Mouse (Mus musculus) hindbrain, embryonic 10.5 days (tissue): Measurements from ENCODE around the gene Vegfd. TPM values are rescaled to one million over a fixed set of nuclear protein-coding genes. Genes with fewer than 3 reads are reported as not detected.

Experiments
- DNase-seq: peaks from one replicate; pipeline ENCODE4 v3.0.0-alpha.2; 2017; ENCODE audit warnings: low spot score
- H3K27ac ChIP-seq: fragments of 300-500 bp; sonication (generic); 2 replicates; pipeline ENCODE4 v1.5.1; 2016; ENCODE audit warnings: mild to moderate bottlenecking, moderate library complexity
- H3K27me3 ChIP-seq: fragments of 300-500 bp; sonication (generic); 2 replicates; pipeline ENCODE4 v1.6.1; 2016; ENCODE audit warnings: mild to moderate bottlenecking; ENCODE audit not compliant: poor library complexity, insufficient read depth, severe bottlenecking
- H3K36me3 ChIP-seq: fragments of 300-500 bp; sonication (generic); 2 replicates; pipeline ENCODE4 v1.6.1; 2016; ENCODE audit warnings: mild to moderate bottlenecking, moderate library complexity
- H3K4me1 ChIP-seq: fragments of 300-500 bp; sonication (generic); replicated peaks from 2 replicates; pipeline ENCODE4 v1.6.1; 2016; ENCODE audit warnings: mild to moderate bottlenecking
- H3K4me3 ChIP-seq: fragments of 300-500 bp; sonication (generic); 2 replicates; pipeline ENCODE4 v1.5.1; 2016; ENCODE audit warnings: mild to moderate bottlenecking, moderate library complexity
- H3K9me3 ChIP-seq: fragments of 300-500 bp; sonication (generic); 2 replicates; pipeline ENCODE4 v1.6.1; 2016; ENCODE audit warnings: mild to moderate bottlenecking, moderate library complexity
- WGBS: fragments of 180-500 bp; shearing (Covaris S2); methylation state at CpG from one replicate; pipeline ENCODE4 v1.1.7; 2016; 5-methylcytosine and 5-hydroxymethylcytosine counted together
- polyA plus RNA-seq: library from polyadenylated mRNA; unstranded; fragments of >200 nt; fragmentation: Nextera tagmentation; extraction: Ambion mirVana; gene quantifications from 2 replicates; pipeline ENCODE4 v1.2.1, GENCODE M21; 2016

Vegfd gene
- polyA plus RNA-seq, result 1.2 and 2.4 TPM in 2 replicates

DNA sequence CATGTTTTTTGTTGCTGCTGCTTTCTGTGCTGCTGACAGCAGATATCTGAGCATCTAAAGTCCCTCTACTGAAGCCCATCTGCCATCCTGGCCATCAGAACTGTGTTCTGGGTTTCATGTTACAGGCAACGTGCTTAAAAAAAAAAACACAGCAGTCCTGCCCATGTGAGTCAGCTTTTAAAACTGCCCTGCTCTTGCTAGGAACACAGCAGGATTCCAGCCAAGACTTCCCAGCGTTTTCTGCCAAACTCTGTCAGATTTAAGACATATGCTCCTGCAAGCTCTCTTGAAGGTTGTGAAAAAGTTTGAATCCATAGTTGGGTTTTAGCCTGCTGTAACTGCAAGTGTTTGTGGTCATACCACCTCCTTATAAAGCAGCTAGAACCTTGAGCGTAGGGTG lies at the start of gene Vegfd:
Gene Vegfd (plus strand): TSS at position 298 of the 400 bp plus-strand sequence.
- no peaks in the 10 kb centered on the region for H3K36me3 ChIP-seq
- H3K27me3 ChIP-seq, result peaks cover 4% of the 10 kb centered on the region; the same call in 1 of the 2 replicates
- 30% methylated on average over 3 of the region's 3 CpGs for WGBS
- DNase-seq, result no peak
- H3K27ac ChIP-seq, result no peak within 1 kb of the TSS
- no peak within 1 kb of the TSS for H3K4me3 ChIP-seq
- no peaks in the 10 kb centered on the region for H3K9me3 ChIP-seq
- H3K4me1 ChIP-seq, result no peaks in the 10 kb centered on the region

DNA sequence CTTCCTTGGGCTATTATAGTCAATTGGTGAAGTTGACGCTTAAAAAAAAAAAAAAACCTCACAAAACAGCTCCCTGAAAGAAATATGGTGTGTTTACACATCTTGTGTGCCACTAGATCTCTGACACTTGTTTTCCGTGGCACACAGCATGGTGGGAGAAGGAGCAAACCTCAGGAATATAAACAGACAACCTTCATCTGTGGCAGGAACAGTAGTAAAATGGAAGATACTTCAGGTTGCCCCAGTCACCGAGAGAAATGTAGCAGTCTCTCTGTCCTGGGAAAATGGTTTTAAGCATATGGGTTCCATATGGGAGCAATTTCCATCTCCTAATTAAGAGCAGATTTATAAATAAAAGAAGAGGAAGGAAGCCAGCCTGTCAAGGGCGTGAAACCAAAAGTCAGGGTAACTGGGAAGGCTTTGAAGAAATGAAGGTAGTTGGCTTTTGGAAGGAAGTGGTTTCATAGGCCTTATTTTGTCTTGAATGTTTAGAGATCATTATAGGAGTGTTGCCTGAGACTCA lies 49.7 kb upstream of the Vegfd start:
- Histone ChIP-seq H3K9me3 (no peaks in the 10 kb centered on the region), H3K4me1 (no peaks in the 10 kb centered on the region), H3K4me3 (no peak overlapping the region), H3K27ac (no peak overlapping the region), H3K36me3 (no peaks in the 10 kb centered on the region), H3K27me3 (peaks cover 11% of the 10 kb centered on the region; the same call in 1 of the 2 replicates)
- DNase-seq, result no peak
- WGBS, result 72% methylated on average over 4 of the region's 4 CpGs

DNA sequence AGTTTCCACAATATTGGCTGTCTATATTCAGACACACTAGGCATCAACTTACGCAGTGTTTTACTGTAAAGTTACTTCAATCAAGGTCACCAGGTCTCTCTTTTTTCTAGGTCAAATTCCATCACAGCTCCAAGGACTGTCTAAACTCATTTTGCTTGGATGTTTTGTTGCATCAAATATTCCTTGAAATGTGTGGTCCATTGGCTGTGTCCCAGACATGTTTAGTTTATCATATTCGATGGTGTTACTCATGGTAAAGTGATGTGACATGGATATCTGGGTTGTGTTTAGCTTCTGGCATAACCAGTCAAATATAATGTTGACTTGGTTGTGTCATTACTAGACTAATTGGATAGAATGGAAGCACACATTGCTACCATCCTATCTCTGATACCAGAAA lies 42.8 kb upstream of the Vegfd start:
- Histone ChIP-seq H3K27me3 (no peaks in the 10 kb centered on the region), H3K27ac (no peak overlapping the region), H3K4me1 (no peaks in the 10 kb centered on the region), H3K36me3 (no peaks in the 10 kb centered on the region), H3K9me3 (no peaks in the 10 kb centered on the region), H3K4me3 (no peak overlapping the region)
- WGBS, result 86% methylated on average over 2 of the region's 2 CpGs
- DNase-seq, result no peak

GRCm38 (mm10) chrX:164330766-164331165 lies 42.4 kb upstream of the Vegfd start:
- H3K9me3 ChIP-seq, result no peaks in the 10 kb centered on the region
- H3K27ac ChIP-seq, result no peak overlapping the region
- WGBS, result 81% methylated on average over 3 of the region's 3 CpGs
- no peaks in the 10 kb centered on the region for H3K36me3 ChIP-seq
- H3K4me1 ChIP-seq, result no peaks in the 10 kb centered on the region
- no peak overlapping the region for H3K4me3 ChIP-seq
- no peaks in the 10 kb centered on the region for H3K27me3 ChIP-seq
- DNase-seq, result no peak

- no peak overlapping the region for H3K27ac ChIP-seq
- WGBS, result 88% methylated on average over 4 of the region's 4 CpGs
- 0 out of 2 replicates have a peak, but pooled peaks cover 2% of the 10 kb centered on the region for H3K27me3 ChIP-seq
- DNase-seq, result no peak
- no peaks in the 10 kb centered on the region for H3K4me1 ChIP-seq
- no peak overlapping the region for H3K4me3 ChIP-seq
- no peaks in the 10 kb centered on the region for H3K9me3 ChIP-seq
- no peaks in the 10 kb centered on the region for H3K36me3 ChIP-seq
These were observed 34.6 kb upstream of the Vegfd start for GRCm38 (mm10) chrX:164338591-164338990.

GRCm38 (mm10) chrX:164345359-164345938 lies 27.7 kb upstream of the Vegfd start:
- no peaks in the 10 kb centered on the region for H3K4me1 ChIP-seq
- 95% methylated on average over 4 of the region's 4 CpGs for WGBS
- H3K27ac ChIP-seq, result no peak overlapping the region
- H3K4me3 ChIP-seq, result no peak overlapping the region
- no peaks in the 10 kb centered on the region for H3K27me3 ChIP-seq
- H3K9me3 ChIP-seq, result no peaks in the 10 kb centered on the region
- no peaks in the 10 kb centered on the region for H3K36me3 ChIP-seq
- DNase-seq, result no peak

- 85% methylated on average over 3 of the region's 3 CpGs for WGBS
- H3K9me3 ChIP-seq, result no peaks in the 10 kb centered on the region
- H3K27me3 ChIP-seq, result no peaks in the 10 kb centered on the region
- H3K36me3 ChIP-seq, result no peaks in the 10 kb centered on the region
- H3K4me1 ChIP-seq, result no peaks in the 10 kb centered on the region
- DNase-seq, result no peak
- no peak overlapping the region for H3K27ac ChIP-seq
- H3K4me3 ChIP-seq, result no peak overlapping the region
These were observed 24.2 kb upstream of the Vegfd start for GRCm38 (mm10) chrX:164348937-164349336.

GRCm38 (mm10) chrX:164365153-164365865 lies 7.9 kb upstream of the Vegfd start:
- no peaks in the 10 kb centered on the region for H3K36me3 ChIP-seq
- H3K4me1 ChIP-seq, result no peaks in the 10 kb centered on the region
- no peak for DNase-seq
- 90% methylated on average over 4 of the region's 4 CpGs for WGBS
- H3K27ac ChIP-seq, result no peak overlapping the region
- no peak overlapping the region for H3K4me3 ChIP-seq
- H3K27me3 ChIP-seq, result no peaks in the 10 kb centered on the region
- no peaks in the 10 kb centered on the region for H3K9me3 ChIP-seq

DNA sequence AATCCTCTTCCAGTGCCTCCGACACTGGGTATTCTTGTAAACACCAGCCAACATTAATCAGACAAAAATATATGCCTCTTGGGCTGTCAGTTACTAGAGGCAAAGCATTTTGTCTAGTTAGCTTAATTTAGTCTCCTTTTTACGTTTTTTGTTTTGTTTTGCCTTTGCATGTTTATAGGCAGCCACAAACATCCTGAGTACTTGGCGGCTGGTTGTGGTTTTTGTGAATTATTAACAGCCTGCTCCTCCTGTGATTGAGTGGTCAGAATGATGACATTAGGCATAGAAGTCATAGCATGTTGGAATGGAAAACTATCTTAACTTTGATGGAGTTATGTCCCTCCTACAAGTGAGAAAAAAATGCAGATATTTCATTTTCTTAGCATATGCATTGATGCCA lies 2.6 kb upstream of the Vegfd start:
- Histone ChIP-seq H3K4me3 (no peak overlapping the region), H3K9me3 (no peaks in the 10 kb centered on the region), H3K36me3 (no peaks in the 10 kb centered on the region), H3K4me1 (no peaks in the 10 kb centered on the region), H3K27me3 (peaks cover 4% of the 10 kb centered on the region; the same call in 1 of the 2 replicates), H3K27ac (no peak overlapping the region)
- 87% methylated on average over 3 of the region's 3 CpGs for WGBS
- no peak for DNase-seq

- DNase-seq, result no peak
- Histone ChIP-seq H3K4me3 (no peak overlapping the region), H3K27ac (no peak overlapping the region), H3K9me3 (no peaks in the 10 kb centered on the region), H3K36me3 (no peaks in the 10 kb centered on the region), H3K4me1 (no peaks in the 10 kb centered on the region), H3K27me3 (peaks cover 4% of the 10 kb centered on the region; the same call in 1 of the 2 replicates)
- 61% methylated on average over 5 of the region's 5 CpGs for WGBS
These were observed 1.4 kb downstream of the Vegfd start for GRCm38 (mm10) chrX:164374586-164374985.

DNA sequence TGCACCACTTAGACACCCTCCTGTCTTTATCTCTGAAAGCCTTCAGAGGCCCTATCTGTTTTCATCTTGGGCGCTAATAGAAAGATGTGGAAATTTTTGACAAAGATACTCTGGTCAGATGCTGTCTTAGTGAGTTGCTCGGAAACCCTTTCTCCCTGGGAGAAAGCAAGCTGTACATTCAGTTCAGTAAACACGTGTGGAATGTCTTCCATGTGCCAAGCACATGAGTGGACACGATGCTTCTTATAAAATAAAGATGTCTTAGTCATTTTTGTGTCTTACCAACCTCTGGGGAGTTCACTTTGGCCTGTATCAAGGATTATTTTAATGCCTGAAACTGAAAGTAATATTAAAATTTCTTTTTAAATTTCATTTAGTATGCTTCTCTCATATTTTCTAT lies 6.5 kb downstream of the Vegfd start:
- H3K4me3 ChIP-seq, result no peak overlapping the region
- WGBS, result 90% methylated on average over 4 of the region's 4 CpGs
- no peaks in the 10 kb centered on the region for H3K9me3 ChIP-seq
- no peaks in the 10 kb centered on the region for H3K4me1 ChIP-seq
- peaks cover 16% of the 10 kb centered on the region for H3K27me3 ChIP-seq
- no peak overlapping the region for H3K27ac ChIP-seq
- DNase-seq, result no peak
- H3K36me3 ChIP-seq, result no peaks in the 10 kb centered on the region

- 18% methylated on average over 33 of the region's 33 CpGs for WGBS
- no peaks in the 10 kb centered on the region for H3K36me3 ChIP-seq
- H3K27me3 ChIP-seq, result peaks cover 16% of the 10 kb centered on the region
- peak overlapping the region; percentile 51 for H3K4me3 ChIP-seq
- peak; percentile 81 for DNase-seq
- H3K27ac ChIP-seq, result peak overlapping the region; percentile 64; the same call in 1 of the 2 replicates
- H3K9me3 ChIP-seq, result no peaks in the 10 kb centered on the region
- H3K4me1 ChIP-seq, result no peaks in the 10 kb centered on the region
These were observed 8.6 kb downstream of the Vegfd start for GRCm38 (mm10) chrX:164381618-164382408.

DNA sequence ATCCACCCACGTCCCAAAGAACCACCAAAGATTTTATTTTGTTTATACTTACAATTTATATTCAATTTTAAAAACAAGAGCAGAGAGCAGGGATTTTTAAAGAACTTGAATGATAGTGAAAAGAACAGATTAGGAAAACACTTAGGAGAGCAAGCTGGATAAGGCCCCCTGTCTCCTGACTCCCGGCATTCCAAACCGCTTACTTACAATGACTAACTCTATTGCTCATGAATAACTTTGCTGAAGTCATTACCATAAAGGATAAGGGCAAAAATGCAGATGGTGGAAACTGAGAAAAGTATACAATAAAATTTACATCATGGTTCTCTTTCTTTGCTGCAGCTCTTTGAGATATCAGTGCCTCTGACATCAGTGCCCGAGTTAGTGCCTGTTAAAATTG lies 20.9 kb downstream of the Vegfd start:
- Histone ChIP-seq H3K4me3 (no peak overlapping the region), H3K4me1 (no peaks in the 10 kb centered on the region), H3K9me3 (no peaks in the 10 kb centered on the region), H3K36me3 (no peaks in the 10 kb centered on the region), H3K27ac (no peak overlapping the region), H3K27me3 (peaks cover 18% of the 10 kb centered on the region; the same call in 1 of the 2 replicates)
- DNase-seq, result no peak
- WGBS, result 86% methylated on average over 4 of the region's 4 CpGs
